Mouse (Mus musculus) limb, embryonic 15.5 days (tissue): Measurements from ENCODE around the gene Nfe2. TPM values are rescaled to one million over a fixed set of nuclear protein-coding genes. Genes with fewer than 3 reads are reported as not detected.
"Not testable (repeated sequence)": the region's sequence is repeated elsewhere in the genome, so short reads cannot be mapped to it uniquely, and the experiment has no call there.

Source experiments
- ATAC-seq: fragments of 200-750 bp; cut with Nextera tagmentation; 2 replicates; pipeline ENCODE4 v1.8.0; 2017; ENCODE audit warnings: low read depth, moderate TSS enrichment; ENCODE audit not compliant: insufficient number of reproducible peaks, low FRiP score, low TSS enrichment
- H3K27ac ChIP-seq: fragments of 300-500 bp; sonication (generic); 2 replicates; pipeline ENCODE4 v1.5.1; 2015; ENCODE audit warnings: moderate library complexity, mild to moderate bottlenecking, inconsistent platforms
- H3K27me3 ChIP-seq: fragments of 300-500 bp; sonication (generic); 2 replicates; pipeline ENCODE4 v1.6.1; 2015; ENCODE audit warnings: inconsistent platforms
- H3K36me3 ChIP-seq: fragments of 300-500 bp; sonication (generic); 2 replicates; pipeline ENCODE4 v1.6.1; 2015; ENCODE audit warnings: inconsistent platforms
- H3K4me1 ChIP-seq: fragments of 300-500 bp; sonication (generic); 2 replicates; pipeline ENCODE4 v1.6.1; 2015; ENCODE audit warnings: inconsistent platforms
- H3K4me2 ChIP-seq: fragments of 300-500 bp; sonication (generic); 2 replicates; pipeline ENCODE4 v1.6.1; 2015; ENCODE audit warnings: mild to moderate bottlenecking, inconsistent platforms
- H3K4me3 ChIP-seq: fragments of 300-500 bp; sonication (generic); 2 replicates; pipeline ENCODE4 v1.5.1; 2015; ENCODE audit warnings: mild to moderate bottlenecking, inconsistent platforms
- H3K9ac ChIP-seq: fragments of 300-500 bp; sonication (generic); 2 replicates; pipeline ENCODE4 v1.6.1; 2015; ENCODE audit warnings: inconsistent platforms
- H3K9me3 ChIP-seq: fragments of 300-500 bp; sonication (generic); 2 replicates; pipeline ENCODE4 v1.6.1; 2016; ENCODE audit warnings: inconsistent platforms
- WGBS: fragments of 180-500 bp; shearing (Covaris S2); methylation state at CpG from one replicate; pipeline ENCODE4 v1.1.7; 2015; 5-methylcytosine and 5-hydroxymethylcytosine counted together
- polyA plus RNA-seq: library from polyadenylated mRNA; unstranded; fragments of >200 nt; fragmentation: Nextera tagmentation; extraction: Ambion mirVana; gene quantifications from 2 replicates; pipeline ENCODE4 v1.2.1, GENCODE M21; 2015

Nfe2 gene
- polyA plus RNA-seq, 1 experiment from 2014 or later = 2.2 TPM

DNA sequence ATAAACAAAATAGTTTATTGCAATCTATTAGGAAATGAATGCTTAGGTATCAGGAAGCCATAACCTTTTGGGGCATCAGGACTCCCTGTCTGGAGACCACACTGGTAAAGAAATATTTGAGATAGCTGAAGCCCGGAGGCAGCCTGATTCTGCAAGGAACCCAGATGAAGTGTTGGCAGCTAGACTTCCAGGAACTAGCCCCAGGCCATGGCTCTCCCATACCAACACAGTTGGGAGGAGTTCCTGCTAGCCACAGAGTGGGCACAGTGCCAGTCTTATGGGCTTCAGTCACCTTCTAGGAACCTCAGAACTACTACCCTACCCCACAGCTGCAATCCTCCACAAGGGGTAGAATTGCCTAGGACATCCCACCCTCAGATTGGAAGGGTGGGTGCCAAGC, 1.8 kb upstream of the Nfe2 start:
- H3K27ac ChIP-seq = no peak overlapping the region
- H3K27me3 ChIP-seq = no peaks in the 10 kb centered on the region; the same call in 1 of the 2 replicates
- WGBS = 42% methylated on average over 1 of the region's 1 CpGs
- ATAC-seq = no peak
- no peaks in the 10 kb centered on the region for H3K36me3 ChIP-seq
- peaks cover 12% of the 10 kb centered on the region for H3K4me1 ChIP-seq
- no peaks in the 10 kb centered on the region for H3K9me3 ChIP-seq
- H3K4me2 ChIP-seq = no peak overlapping the region
- no peak overlapping the region for H3K9ac ChIP-seq
- no peak overlapping the region for H3K4me3 ChIP-seq

GRCm38 (mm10) chr15:103259162-103259561, 959 bp upstream of the Nfe2 start:
- Histone ChIP-seq H3K9ac (no peak overlapping the region), H3K27me3 (no peaks in the 10 kb centered on the region; the same call in 1 of the 2 replicates), H3K9me3 (no peaks in the 10 kb centered on the region), H3K4me3 (no peak overlapping the region), H3K27ac (no peak overlapping the region), H3K36me3 (no peaks in the 10 kb centered on the region), H3K4me2 (no peak overlapping the region), H3K4me1 (peaks cover 19% of the 10 kb centered on the region)
- ATAC-seq = no peak
- whole genome bisulfite sequencing = 80% methylated on average over 5 of the region's 5 CpGs

DNA sequence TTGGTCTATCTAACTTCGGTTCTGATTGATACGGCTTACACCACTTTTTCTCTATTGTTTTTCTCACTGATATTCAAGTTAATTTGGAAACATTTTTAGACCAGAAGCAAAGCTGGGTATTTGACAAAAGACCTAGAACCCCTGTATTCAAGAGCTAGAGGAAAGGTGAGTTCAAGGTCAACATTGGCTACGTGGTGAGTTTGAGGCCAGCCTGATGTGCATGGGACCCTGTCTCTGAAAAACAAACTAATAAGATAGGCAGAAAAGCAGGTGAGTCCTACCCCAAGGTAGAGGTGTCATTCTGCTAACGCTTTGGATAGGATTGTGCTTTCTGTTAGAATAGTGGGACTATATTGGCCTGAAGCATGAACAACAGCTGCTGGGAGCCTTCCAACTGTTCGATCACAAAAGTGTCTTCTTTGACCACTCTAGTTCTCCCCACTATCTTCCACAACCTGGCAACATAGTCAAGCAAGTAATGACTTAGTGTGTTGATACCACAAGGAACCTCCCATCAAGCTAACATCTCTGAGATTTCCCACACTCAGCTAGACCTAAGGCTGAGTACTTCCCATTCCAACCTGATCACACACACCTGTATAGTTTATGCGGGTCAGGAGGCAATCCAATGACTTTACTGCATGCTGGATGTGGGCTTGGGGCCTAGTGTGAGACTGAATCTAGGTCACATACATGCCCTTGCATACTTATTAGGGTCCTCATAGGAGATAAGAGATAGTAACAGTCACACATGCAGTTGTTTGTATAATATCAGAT, 1.8 kb downstream of the Nfe2 start:
- no peak overlapping the region for H3K27ac ChIP-seq
- H3K36me3 ChIP-seq = no peaks in the 10 kb centered on the region
- H3K27me3 ChIP-seq = no peaks in the 10 kb centered on the region; the same call in 1 of the 2 replicates
- no peak overlapping the region for H3K4me3 ChIP-seq
- no peak overlapping the region for H3K4me2 ChIP-seq
- no peaks in the 10 kb centered on the region for H3K9me3 ChIP-seq
- 90% methylated on average over 6 of the region's 6 CpGs for WGBS
- ATAC-seq = no peak
- H3K9ac ChIP-seq = no peak overlapping the region
- H3K4me1 ChIP-seq = peaks cover 19% of the 10 kb centered on the region

DNA sequence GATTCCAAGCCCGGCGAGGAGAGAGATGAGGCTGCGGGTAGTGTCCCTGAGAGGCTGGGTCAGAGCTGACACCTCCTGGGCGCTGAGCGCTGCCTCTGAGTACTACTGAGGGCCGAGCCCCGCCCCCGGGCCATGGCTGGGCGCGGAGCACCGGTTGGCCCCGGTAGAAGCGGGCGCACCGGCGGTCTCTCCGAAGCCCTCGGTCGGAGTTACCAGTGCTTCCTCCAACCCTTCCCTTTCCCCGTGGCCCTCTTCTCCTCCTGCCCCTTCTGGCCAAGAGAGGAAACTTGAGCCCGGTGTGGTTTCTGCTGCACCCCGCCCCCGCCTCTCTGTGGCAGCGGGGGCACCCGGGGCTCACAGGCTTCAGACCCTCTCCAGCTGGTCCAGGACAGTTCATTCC, 3.0 kb downstream of the Nfe2 start:
- peak overlapping the region; percentile 36 for H3K4me3 ChIP-seq
- H3K9me3 ChIP-seq = no peaks in the 10 kb centered on the region
- WGBS = under 1% methylated on average over 23 of the region's 25 CpGs
- ATAC-seq = peak; percentile 31; the same call in 1 of the 2 replicates
- no peak overlapping the region for H3K27ac ChIP-seq
- H3K9ac ChIP-seq = peak overlapping the region; percentile 31
- H3K27me3 ChIP-seq = no peaks in the 10 kb centered on the region; the same call in 1 of the 2 replicates
- H3K4me1 ChIP-seq = peaks cover 19% of the 10 kb centered on the region
- H3K36me3 ChIP-seq = no peaks in the 10 kb centered on the region
- peak overlapping the region; percentile 80 for H3K4me2 ChIP-seq

- Histone ChIP-seq H3K4me1 (peaks cover 15% of the 10 kb centered on the region), H3K9me3 (no peaks in the 10 kb centered on the region), H3K4me3 (no peak overlapping the region), H3K27ac (no peak overlapping the region), H3K36me3 (peaks cover 11% of the 10 kb centered on the region), H3K4me2 (no peak overlapping the region), H3K9ac (no peak overlapping the region), H3K27me3 (no peaks in the 10 kb centered on the region; the same call in 1 of the 2 replicates)
- no peak for ATAC-seq
- 91% methylated on average over 1 of the region's 1 CpGs for WGBS
Observed at GRCm38 (mm10) chr15:103253352-103253751, 4.9 kb downstream of the Nfe2 start.

DNA sequence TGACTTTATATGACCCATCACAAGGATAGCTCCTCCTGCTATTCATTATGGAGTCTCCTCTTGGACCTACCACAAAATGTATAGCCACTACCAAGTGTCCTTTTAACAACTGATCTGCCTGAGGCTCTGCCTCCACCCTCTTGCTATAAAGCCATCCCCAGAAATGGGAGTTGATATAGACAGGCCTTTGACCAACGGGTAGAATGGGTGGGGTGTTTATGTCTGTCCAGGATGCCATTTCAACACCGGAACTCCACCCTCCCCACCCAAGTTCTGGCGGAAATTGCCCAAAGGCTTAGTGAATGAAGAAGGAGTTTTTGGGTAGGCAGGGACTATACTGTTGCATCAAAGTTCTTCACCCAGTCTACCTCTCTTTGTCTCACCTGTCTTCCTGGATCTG, 5.5 kb downstream of the Nfe2 start:
- no peak overlapping the region for H3K9ac ChIP-seq
- no peak overlapping the region for H3K4me2 ChIP-seq
- H3K27ac ChIP-seq = no peak overlapping the region
- 79% methylated on average over 3 of the region's 3 CpGs for WGBS
- no peak overlapping the region for H3K4me3 ChIP-seq
- peaks cover 12% of the 10 kb centered on the region for H3K4me1 ChIP-seq
- no peaks in the 10 kb centered on the region for H3K9me3 ChIP-seq
- no peak for ATAC-seq
- H3K36me3 ChIP-seq = peaks cover 18% of the 10 kb centered on the region
- no peaks in the 10 kb centered on the region for H3K27me3 ChIP-seq

- 69% methylated on average over 1 of the region's 1 CpGs for WGBS
- ATAC-seq = no peak
- H3K4me3 ChIP-seq = no peak overlapping the region
- no peaks in the 10 kb centered on the region for H3K9me3 ChIP-seq
- no peaks in the 10 kb centered on the region for H3K27me3 ChIP-seq
- H3K27ac ChIP-seq = no peak overlapping the region
- no peak overlapping the region for H3K4me2 ChIP-seq
- no peak overlapping the region for H3K9ac ChIP-seq
- peaks cover 29% of the 10 kb centered on the region for H3K36me3 ChIP-seq
- peaks cover 12% of the 10 kb centered on the region for H3K4me1 ChIP-seq
Observed at GRCm38 (mm10) chr15:103251595-103251994, 6.6 kb downstream of the Nfe2 start.

- peak overlapping the region; percentile 48 for H3K27ac ChIP-seq
- H3K36me3 ChIP-seq = peaks cover 41% of the 10 kb centered on the region
- no peak overlapping the region for H3K4me3 ChIP-seq
- WGBS = 33% methylated on average over 2 of the region's 2 CpGs
- H3K9me3 ChIP-seq = no peaks in the 10 kb centered on the region
- ATAC-seq = no peak
- H3K9ac ChIP-seq = no peak overlapping the region
- no peak overlapping the region for H3K4me2 ChIP-seq
- no peaks in the 10 kb centered on the region for H3K27me3 ChIP-seq
- H3K4me1 ChIP-seq = peaks cover 10% of the 10 kb centered on the region
Observed at GRCm38 (mm10) chr15:103250195-103250740, 7.9 kb downstream of the Nfe2 start.

- H3K4me3 ChIP-seq, H3K27ac ChIP-seq, H3K9ac ChIP-seq, H3K9me3 ChIP-seq, H3K4me1 ChIP-seq, H3K27me3 ChIP-seq, H3K4me2 ChIP-seq, ATAC-seq: not testable (repeated sequence)
- peaks cover 45% of the 10 kb centered on the region for H3K36me3 ChIP-seq
- WGBS = 82% methylated on average over 6 of the region's 6 CpGs
Observed at GRCm38 (mm10) chr15:103249511-103249910, 8.7 kb downstream of the Nfe2 start.

DNA sequence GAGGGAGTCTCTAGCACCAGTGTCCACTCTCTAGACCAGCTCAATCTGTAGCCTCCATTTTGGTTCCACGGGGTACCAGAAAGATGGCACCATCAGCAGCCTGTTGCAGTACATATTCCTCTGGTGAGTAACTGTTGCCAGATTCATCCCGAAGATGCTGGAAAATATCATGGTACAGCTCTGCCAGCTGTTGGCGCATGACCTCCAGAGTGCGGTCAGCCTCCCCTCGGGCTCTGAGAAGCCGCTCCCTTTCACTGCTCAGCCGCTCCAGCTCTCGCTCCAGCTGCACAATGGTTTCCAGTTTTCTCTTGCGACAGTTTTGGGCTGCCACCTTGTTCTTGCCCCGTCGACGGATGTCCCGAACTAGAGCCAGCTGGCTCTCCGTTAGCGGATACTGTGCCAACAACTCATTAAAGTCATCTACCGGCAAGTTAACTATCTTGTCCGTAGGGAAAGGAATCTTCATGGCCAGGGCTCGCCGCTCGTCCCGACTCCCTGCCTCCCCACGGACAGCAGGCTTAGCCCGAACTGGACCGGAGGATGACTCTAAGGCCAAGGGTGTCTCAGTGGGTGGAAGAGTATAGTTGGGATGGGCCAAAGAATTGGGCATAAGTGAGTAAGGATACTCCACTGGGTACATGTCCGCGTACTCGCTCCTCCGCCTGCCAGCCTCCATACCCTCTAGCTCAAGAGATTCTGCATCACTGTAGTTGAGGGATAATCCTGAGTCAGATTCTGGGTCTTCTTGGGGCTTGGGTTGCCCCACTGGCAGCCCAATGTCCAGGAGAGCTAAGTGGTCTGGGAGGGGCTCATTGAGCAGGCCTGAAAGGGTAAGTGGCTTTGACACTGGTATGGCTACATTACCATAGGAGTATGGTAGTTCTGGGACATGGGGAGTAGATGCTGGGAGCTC, 9.5 kb downstream of the Nfe2 start:
- no peak overlapping the region for H3K9ac ChIP-seq
- no peak overlapping the region for H3K4me3 ChIP-seq
- peak; percentile 25; the same call in 1 of the 2 replicates for ATAC-seq
- H3K36me3 ChIP-seq = peaks cover 49% of the 10 kb centered on the region
- peaks cover 5% of the 10 kb centered on the region for H3K4me1 ChIP-seq
- no peak overlapping the region; the same call in 1 of the 2 replicates for H3K27ac ChIP-seq
- H3K27me3 ChIP-seq = no peaks in the 10 kb centered on the region
- no peak overlapping the region for H3K4me2 ChIP-seq
- WGBS = 80% methylated on average over 28 of the region's 28 CpGs
- no peaks in the 10 kb centered on the region for H3K9me3 ChIP-seq

DNA sequence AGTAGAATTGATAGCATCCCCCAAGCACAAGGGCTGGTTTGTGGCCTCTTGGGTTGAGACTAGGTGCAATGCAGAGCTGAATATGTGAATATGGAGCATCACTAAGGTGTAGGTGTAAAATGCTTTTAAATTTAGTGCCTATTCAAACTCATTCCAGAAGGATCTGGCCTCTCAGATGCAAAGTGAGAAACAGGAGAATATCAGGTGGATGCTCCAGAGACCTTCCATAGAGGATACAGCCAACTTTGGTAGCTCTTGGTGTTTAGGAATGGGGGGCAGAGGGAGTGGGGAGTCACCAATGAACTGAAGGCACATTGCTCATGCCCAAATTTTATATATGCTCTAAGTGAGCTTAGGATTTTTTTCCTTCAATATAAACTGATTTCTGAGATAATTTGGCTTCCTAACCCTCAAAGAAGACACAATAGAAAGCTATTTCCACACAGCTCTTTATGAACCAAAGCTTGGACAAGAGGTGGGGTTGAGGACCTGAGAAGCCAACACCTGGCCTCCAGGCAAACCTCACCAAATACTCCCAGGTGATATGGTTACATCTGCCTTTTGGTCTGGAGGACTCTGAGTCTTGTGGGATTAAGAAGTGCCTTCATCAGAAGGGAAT, 10.3 kb downstream of the Nfe2 start:
- H3K4me2 ChIP-seq = no peak overlapping the region
- H3K36me3 ChIP-seq = peaks cover 57% of the 10 kb centered on the region
- H3K9me3 ChIP-seq = no peaks in the 10 kb centered on the region
- H3K9ac ChIP-seq = no peak overlapping the region
- no peak overlapping the region; the same call in 1 of the 2 replicates for H3K27ac ChIP-seq
- peaks cover 11% of the 10 kb centered on the region for H3K4me1 ChIP-seq
- H3K27me3 ChIP-seq = no peaks in the 10 kb centered on the region
- no peak overlapping the region for H3K4me3 ChIP-seq
- no peak for ATAC-seq
